Mouse (Mus musculus): Measurements from ENCODE around the gene Stam.

GRCm38 (mm10) chr2:14054716-14055115 lies 19.2 kb upstream of the Stam start:
- no peak for TF ChIP-seq CTCF (IDR thresholded peaks at IDR 0.05; ENCODE audit: borderline replicate concordance, extremely low read depth, insufficient read depth, insufficient read length)
- TF ChIP-seq POLR2A (IDR thresholded peaks at IDR 0.05; ENCODE audit: borderline replicate concordance, extremely low read depth, insufficient read depth, insufficient read length, poor library complexity, severe bottlenecking): no peak

Data from brain, embryonic 14.5 days (tissue).